Mouse (Mus musculus): Measurements from ENCODE around the gene Olfr849. TPM values are rescaled to one million over a fixed set of nuclear protein-coding genes. Genes with fewer than 3 reads are reported as not detected.

Olfr849 gene
- total RNA-seq (2021) = not detected

- no peak for DNase-seq
Observed at GRCm38 (mm10) chr9:19439966-19440365, at the start of gene Olfr849. TSS of gene Olfr849 (plus strand) at chr9:19440266.

- no peak for DNase-seq
Observed at GRCm38 (mm10) chr9:19478148-19478547, 38.1 kb downstream of the Olfr849 start, which contains the start of gene Olfr850. TSS of gene Olfr850 (minus strand) at chr9:19478248.

DNA sequence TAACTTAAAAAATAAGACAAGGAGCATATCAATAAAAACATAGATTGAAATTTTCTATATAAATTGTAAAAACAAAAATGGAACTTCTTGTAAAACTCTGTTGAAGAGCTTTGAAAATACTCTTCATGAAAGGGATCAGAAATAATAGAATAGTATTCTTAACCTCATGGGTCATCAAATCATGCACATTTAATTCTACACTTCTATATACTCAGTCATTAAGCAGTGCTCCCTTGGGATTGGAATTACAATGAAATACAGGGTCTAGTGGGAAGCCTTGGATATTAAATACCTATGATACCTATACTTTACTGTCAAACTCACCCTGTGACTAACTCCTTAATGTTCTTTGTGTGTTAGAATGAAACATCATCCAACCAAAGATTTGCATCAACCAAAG lies 52.9 kb downstream of the Olfr849 start, which contains the start of gene Olfr851:
Gene Olfr851, plus strand, starts transcription at position 301 of the 400 bp plus-strand sequence.
- no peak for DNase-seq

Other genes with a start within 250 kb of the Olfr849 start
- gene Olfr843, start 188.3 kb upstream of the Olfr849 start, total RNA-seq (2021) = not detected
- gene Olfr844, start 123.9 kb upstream of the Olfr849 start, total RNA-seq (2021) = not detected
- not detected for gene Olfr845, start 103.8 kb upstream of the Olfr849 start, total RNA-seq (2021)
- not detected for gene Olfr846, start 76.3 kb upstream of the Olfr849 start, total RNA-seq (2021)
- gene Olfr847, start 61.6 kb upstream of the Olfr849 start, total RNA-seq (2021) = not detected
- gene Olfr850, start 38.0 kb downstream of the Olfr849 start, total RNA-seq (2021) = not detected
- not detected for gene Olfr851, start 53.0 kb downstream of the Olfr849 start, total RNA-seq (2021)
- gene Olfr853, start 100.8 kb downstream of the Olfr849 start, total RNA-seq (2021) = not detected
- not detected for gene Olfr854, start 127.1 kb downstream of the Olfr849 start, total RNA-seq (2021)
- not detected for gene Olfr855, start 142.4 kb downstream of the Olfr849 start, total RNA-seq (2021)
- 10 to 100 TPM; 20.2 to 21.2 TPM for gene Zfp317, start 181.8 kb downstream of the Olfr849 start, total RNA-seq (2021)